Mouse (Mus musculus) right cerebral cortex, postnatal 14 days (tissue): ENCODE measurements around the gene Tspear.
A peak's percentile ranks its signal among the peaks of the same experiment; 100 is the strongest.

Experiments
- DNase-seq: peaks from one replicate; pipeline ENCODE4 v3.0.0; 2022

The Tspear gene

DNA sequence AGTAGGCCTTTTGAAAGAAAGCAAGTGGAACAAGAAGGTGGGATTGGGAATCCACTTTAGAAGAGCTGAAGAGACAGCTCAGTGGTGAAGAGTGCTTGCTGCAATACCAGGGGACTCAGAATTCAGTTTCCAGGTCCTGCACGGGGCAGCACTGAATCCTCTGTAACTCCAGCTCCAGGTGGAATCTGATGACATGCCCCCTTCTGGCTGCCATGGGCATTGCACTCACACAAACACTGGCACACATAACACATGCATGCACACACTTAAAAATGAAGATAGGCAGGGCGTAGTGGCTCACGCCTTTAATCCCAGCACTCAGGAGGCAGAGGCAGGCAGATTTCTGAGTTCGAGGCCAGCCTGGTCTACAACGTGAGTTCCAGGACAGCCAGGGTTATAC is 196.2 kb downstream of the Tspear start:
- DNase-seq, result no peak

DNA sequence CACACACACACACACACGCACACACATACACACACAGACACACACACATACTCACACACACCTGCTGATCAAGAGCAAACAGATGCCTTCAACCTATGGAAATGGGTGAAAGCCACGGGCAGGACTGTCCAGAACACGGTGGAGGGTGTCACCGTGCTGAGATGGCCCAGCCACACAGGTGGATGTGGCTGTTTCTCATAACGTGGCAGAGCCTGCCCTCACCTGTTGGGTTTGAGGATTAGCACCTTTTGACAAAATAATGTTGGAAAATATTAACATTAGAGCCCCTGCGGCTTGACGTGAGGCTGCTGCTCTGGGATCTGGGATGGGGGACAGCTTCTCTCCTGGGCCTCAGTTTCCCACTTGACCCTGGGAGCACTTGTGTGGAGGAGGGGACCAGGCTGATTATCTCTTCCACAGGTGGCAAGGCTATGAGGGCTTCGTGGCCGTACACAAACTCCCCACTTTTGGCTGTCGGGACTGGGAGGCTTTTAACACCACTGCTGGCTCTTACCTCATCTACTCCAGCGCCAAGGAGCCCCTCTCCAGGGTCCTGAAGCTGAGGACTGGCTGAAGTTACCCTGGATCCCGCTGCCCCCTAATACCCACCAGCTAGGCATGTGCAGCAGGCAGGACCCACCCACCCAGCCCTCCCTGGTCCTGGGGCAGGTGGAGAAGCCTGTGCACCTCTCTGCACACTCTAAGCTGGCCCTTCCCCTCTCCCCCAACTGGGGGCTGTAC is 199.8 kb downstream of the Tspear start:
- DNase-seq, result no peak

DNA sequence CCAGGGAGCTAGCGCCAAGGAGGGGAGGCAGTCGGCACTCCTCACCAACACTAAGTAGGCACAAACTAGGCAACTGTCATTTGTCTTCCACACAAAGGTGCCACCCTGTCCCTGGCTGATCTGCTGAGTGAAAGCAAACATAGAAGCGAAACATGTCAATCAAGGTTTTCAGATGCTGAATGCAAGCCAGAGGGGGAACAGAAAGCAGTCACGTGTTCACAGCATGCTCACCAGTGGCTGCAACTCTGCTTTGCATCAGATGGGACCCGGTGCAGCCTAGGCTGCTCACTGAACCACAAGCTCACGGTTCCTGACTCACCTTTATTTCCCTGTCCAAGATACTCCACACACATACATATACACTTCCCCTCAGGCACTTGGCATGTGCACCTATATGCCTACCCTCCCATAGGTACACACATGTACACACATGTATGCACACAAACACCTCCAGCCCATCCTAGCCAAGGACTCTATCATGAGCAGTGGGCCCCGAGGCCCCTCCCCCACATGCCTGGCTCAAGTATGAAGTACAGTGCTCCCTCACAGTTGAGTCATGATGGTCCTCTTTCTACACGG is 204.7 kb downstream of the Tspear start:
- DNase-seq, result no peak

DNA sequence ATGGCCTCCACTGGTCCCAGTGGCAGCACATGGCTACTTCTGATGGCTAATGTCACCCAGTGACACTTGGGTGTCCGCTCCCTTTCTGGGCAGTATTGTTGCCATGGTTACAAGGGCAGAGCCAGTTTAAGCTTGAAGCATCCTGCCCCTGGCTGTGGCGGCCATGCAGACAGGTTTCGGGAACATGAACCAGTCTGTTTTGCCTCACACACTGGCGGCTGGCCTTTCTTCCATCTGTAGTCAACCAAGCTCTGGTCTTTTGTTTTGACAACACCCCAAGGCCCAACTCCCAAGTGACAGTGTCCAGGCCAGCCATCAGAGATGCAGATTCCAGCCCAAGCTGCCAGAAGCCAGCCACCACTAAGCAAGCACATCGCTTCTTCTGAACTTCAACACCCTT is 209.2 kb downstream of the Tspear start:
- no peak for DNase-seq

DNA sequence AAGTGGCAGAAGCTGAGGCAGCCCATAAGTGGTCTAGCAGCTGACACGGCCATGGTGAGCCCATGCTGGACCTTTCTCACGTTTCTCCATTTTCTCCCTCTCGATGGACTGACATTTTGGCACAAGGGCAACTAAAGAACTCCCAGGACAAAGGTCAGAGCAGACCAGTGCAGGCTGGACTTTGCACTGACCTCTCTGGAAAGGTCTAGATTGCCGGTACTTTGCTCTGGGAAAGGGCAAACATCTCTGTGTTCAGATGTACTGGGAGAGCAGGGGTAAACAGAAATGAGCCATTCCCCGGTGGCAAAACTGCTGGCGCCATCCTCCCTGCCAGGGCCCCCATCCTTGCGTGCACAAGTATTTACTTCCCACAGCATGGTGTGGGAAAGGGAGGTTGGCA is 213.8 kb downstream of the Tspear start:
- DNase-seq, result no peak

DNA sequence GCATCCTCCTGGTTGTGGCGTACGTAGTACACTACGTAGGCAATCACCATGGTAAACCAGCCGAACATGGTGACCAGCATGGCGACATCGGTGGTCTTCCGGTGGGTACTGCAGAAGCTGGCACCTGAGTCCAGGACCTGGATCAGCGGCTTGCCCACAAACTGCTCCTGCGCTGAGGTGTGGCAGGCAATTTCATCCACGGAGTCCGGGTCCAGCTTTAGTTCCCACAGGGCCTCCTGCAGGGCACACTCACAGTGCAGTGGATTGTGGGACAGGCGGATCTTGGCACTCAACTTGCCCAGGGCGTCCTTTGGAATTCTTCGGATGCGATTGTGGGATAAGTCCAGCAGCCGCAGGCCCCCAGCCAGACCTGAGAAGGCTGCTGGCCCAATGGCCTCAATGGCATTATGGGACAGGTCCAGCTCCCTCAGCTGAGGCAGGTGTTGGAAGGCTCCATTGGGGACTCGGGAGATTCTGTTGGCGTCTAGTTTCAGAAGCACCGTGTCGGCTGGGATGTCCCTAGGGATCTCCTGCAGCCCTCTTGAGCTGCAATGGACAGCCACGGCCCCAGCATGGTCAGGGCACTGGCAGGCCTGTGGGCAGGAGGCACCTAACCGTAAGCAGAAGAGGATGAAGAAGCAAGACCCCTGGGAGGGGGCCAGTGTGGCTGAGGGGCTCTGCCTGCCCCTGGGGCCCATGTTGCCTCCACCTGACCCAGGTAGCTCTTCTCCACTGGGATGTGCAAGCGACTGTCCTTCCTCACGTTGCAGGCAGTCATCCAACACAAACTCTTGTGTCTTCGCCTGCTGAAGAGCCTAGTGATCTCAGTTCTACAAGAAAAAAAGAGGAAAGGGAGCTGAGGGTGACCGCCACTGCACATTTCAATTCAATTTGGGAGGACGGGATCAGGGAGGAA is 214.8 kb downstream of the Tspear start:
- no peak for DNase-seq

DNA sequence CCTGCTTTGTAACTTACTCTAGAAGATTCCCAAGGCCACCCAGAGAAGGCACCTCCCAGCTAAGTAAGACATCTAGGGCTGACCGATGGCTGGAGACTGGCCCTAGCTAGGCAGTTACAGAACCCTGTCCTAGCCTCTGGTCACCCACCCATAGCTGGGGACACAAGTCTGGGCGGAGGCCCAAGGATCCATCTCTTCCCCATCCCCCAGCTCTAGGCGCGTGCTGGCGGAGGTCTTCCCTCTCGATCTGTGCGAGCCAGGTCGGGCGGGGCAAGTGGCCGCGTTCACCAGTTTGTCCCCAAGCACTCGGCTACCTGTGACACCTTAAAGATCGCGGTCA is 215.5 kb downstream of the Tspear start:
- peak; percentile 34 for DNase-seq

DNA sequence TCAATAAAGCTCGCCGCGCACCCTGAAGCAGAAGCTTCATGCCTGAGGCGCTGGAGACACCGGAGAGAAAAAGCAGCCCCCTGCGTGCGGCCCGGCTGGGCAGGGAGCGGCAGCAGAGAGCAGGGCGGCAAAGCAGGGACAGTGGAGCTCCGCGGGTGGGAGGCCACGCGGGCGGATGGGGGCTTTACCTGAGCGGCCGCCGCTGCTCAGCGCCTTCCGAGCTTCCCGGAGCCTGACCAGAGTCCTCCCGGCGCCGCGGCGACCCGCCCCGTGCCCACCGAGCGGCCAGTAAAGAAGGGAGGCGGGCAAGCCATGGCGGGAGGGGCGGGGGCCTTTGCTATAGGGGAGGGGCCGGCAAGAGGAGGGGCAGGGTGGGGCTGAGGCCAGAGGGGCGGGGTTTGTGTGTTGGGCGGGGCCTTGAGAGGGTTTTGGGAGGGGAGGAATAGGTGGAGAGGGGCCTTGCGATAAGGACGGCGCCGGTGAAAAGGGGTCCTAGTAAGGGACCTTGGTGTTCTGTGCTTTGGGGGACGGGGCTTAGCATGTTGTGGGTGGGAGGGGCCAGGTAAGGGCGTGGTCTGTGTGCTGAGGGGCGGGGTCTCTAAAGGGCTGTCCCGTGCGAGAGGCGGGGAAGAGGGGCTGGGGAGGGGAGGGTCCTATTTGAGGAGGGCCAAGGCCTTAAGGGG is 216.0 kb downstream of the Tspear start, which contains the start of gene Lrrc3:
TSS of gene Lrrc3 (minus strand) at position 326 of the 683 bp plus-strand sequence.
- peak; percentile 70 for DNase-seq

DNA sequence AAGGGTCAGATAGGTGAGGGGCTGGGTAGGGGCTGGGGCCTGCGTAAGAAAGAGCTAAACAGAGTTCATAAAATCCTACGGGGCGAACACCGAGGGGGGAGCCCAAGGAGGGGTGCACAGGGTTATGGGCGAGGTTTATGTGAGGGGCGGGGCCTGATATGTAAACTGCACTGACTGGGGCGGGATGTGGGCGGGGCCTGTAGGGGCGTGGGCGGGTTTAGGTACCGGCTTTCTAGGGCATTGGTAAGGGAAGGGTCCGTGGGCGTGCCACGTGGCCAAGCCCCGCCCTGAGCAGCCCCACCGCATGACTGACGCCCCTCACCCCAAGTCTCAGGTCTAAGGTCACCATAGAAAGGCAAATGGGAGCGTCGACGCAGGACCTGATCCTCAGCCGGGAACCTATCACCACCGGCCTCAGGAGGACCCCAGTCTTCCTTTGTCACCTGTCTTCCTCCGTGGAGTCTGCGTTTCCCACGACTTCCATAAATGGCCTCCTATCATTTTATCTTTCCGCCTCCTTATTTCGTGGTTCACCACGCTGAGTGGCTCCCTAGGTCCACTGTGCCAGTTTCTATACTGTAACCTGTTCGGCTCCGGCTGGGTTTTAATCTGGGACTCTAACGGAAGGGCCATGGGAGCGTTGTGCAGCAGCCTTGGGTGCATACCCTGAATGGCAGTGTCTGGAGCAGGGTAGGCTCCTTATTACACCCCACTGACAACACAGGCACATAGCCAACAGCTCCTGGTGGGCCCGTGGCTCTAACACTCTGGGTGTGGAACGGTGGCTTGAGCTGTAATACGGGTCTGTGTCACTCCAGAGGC is 216.7 kb downstream of the Tspear start:
- DNase-seq, result peak; percentile 84

DNA sequence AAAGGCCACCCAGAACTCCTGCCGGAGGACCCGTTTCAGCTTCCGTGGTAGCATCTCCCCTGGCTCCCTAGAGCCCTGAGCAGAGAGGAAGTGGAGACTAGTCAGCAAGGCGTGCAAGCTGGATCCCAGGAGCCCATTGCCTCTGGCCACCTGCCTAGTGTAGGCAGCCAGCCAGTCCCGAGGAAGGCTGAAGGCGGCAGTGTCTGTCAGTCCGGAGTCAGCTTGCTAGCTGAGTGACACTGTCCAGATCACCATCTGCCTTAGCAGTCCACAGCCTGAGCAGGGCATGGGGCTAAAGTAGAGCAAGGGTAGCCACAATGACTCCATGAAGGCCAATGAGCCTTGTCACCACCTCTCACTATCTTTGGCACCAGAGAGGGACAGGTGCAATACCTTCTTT is 226.2 kb downstream of the Tspear start:
- no peak for DNase-seq

DNA sequence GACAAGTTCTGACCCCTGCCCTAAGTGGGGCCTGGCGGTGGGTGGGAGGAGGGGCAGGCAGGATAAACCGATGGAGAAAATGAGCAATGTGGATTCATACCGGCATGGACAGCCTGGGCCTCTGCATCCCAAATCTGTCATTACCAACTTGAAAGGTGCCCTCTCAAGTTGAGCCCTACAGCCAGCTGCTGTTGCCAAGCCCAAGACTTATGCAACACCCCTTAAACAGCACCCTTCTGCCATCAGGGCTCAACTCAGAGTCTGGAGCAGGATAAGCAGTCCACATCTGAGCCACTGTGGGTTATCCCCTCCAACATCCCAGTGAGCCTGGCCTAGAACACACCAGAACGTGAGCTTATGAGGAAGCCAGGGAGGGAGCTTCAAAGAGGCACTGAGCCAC is 226.9 kb downstream of the Tspear start:
- DNase-seq, result no peak

DNA sequence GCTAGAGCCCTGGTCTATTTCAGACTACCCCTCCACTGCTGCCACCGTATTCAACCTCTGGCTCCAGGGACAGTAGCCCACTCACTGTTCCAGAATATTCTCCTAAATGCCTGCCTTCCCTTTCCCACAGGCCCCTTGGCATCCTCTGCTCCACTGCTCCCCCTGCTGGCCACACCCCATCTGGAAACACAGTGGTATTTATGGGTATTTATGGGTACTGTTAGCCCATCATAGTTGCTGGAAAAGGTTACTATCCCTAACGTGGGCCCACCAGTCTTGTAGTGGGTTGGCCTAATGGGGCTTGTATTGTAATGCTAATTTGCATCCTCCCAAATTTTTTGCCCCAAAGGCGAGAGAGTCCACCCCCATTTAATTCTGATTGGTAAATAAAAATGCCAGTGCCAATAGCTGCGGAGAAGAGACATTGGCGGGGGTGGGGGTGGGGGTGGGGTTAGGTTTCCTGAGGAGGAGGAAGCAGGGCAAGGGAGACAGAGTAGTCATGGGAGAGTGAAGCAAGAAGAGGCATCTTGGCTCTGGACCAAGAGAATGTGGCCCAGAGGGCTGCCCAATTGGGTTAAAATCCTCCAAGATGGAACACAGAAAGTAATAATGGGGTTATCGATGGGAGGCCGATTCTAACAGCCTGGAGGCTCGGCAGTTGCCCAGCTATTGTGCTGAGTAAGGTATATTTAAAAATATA is 230.4 kb downstream of the Tspear start:
- DNase-seq, result peak; percentile 48

DNA sequence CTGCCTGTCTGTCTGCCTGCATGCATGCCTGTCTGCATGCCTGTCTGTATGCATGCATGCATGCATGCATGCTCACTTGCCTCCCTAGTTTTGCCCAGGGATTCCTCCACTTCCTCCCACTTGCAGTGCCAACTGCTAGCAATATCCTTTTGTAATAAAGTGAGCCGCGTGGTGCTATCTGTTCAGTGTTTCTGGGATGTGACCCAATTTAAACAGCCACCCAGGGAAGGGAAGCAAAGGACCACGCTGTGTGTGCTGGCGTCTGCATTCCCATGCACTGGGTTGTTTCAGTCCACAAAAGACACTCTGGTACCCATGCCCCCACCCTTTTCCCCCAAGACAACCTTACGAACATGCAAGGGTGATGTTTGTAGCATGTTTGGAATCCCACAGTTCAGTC is 234.6 kb downstream of the Tspear start:
- no peak for DNase-seq

DNA sequence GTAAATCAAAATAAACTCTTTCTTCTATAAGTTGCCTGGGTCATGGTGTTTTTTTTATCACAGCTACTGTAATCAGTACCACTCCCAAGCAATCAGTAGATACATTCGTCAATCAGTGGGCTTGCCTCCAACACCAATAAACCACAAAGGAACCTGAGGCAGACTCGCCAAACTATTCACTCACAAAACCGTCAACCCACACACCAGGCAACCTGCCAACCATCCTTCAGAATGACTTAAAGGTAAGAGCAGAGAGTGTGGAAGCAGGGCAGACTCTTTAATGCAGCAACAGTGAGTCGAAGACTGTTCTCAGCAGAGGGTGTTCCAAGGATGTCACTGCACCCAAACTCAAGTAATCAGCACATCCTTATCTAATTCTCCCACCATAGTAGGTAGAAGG is 236.3 kb downstream of the Tspear start:
- DNase-seq, result no peak

DNA sequence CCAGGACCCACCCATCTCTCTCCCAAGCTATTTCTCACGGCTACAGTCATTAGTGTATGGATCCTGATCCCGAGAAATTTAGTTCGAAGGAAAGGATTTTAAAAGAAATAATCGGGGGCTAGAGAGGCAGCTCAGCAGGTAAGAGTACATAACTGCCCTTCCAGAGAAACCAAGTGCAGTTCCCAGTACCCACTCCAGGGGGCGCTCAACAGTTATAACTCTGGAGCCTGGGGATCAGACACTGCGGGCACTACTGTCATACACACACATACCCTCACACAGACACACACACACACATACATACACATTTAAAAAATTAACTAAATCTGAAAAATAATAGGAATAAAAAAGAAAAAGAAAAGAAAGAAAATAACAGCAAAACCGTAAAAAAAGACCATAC is 239.8 kb downstream of the Tspear start:
- DNase-seq, result peak; percentile 63

DNA sequence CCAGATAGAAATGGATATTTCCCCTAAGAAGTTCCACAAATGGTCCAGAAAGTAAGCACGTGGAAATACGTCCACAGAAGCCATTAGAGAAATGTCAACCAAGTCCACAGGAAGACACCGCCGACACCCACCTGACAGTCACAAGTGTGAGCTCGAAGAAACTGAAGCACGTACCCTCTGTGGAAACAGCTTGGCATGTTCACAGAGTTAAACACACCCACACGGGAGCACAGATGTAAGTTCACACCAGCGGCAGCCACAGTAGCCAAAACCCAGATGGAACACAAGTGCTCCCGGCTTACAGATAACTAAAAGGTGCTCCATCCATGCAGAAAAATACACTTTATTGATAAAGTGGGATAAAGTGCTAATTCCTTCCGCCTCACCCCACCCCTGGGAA is 241.0 kb downstream of the Tspear start:
- no peak for DNase-seq
